Mouse (Mus musculus) embryonic facial prominence, embryonic 15.5 days (tissue): ENCODE measurements at regions not wholly inside any gene's neighbourhood (a gene's known extent, or its start where the extent isn't known, plus 50 kb on each side); places are given as distances from the start of the nearest gene placed in this dataset.

Experiments
- ATAC-seq: fragments of 200-750 bp; cut with Nextera tagmentation; 2 replicates; pipeline ENCODE4 v1.8.0; 2017; ENCODE audit warnings: low read depth, moderate TSS enrichment; ENCODE audit not compliant: insufficient number of reproducible peaks, low FRiP score, low TSS enrichment
- H3K27ac ChIP-seq: fragments of 300-500 bp; sonication (generic); replicated peaks from 2 replicates; pipeline ENCODE4 v1.5.1; 2015; ENCODE audit warnings: mild to moderate bottlenecking, inconsistent platforms
- H3K27me3 ChIP-seq: fragments of 300-500 bp; sonication (generic); 2 replicates; pipeline ENCODE4 v1.6.1; 2015; ENCODE audit warnings: inconsistent platforms
- H3K36me3 ChIP-seq: fragments of 300-500 bp; sonication (generic); 2 replicates; pipeline ENCODE4 v1.6.1; 2015; ENCODE audit warnings: mild to moderate bottlenecking, inconsistent platforms
- H3K4me1 ChIP-seq: fragments of 300-500 bp; sonication (generic); 2 replicates; pipeline ENCODE4 v1.6.1; 2015; ENCODE audit warnings: inconsistent platforms
- H3K4me2 ChIP-seq: fragments of 300-500 bp; sonication (generic); replicated peaks from 2 replicates; pipeline ENCODE4 v1.6.1; 2015; ENCODE audit warnings: mild to moderate bottlenecking, inconsistent platforms
- H3K4me3 ChIP-seq: fragments of 300-500 bp; sonication (generic); replicated peaks from 2 replicates; pipeline ENCODE4 v1.5.1; 2015; ENCODE audit warnings: mild to moderate bottlenecking, inconsistent platforms
- H3K9ac ChIP-seq: fragments of 300-500 bp; sonication (generic); 2 replicates; pipeline ENCODE4 v1.6.1; 2015; ENCODE audit warnings: inconsistent platforms
- H3K9me3 ChIP-seq: fragments of 300-500 bp; sonication (generic); replicated peaks from 2 replicates; pipeline ENCODE4 v1.6.1; 2016; ENCODE audit warnings: inconsistent platforms
- WGBS: fragments of 180-500 bp; shearing (Covaris S2); methylation state at CpG from one replicate; pipeline ENCODE4 v1.1.7; 2015; 5-methylcytosine and 5-hydroxymethylcytosine counted together

- H3K27me3 ChIP-seq = no peaks in the 10 kb centered on the region
- no peak overlapping the region for H3K9ac ChIP-seq
- H3K4me1 ChIP-seq = no peaks in the 10 kb centered on the region
- ATAC-seq = no peak
- no peaks in the 10 kb centered on the region for H3K9me3 ChIP-seq
- no peak overlapping the region for H3K4me2 ChIP-seq
- no peak overlapping the region for H3K27ac ChIP-seq
- H3K36me3 ChIP-seq = no peaks in the 10 kb centered on the region
- 83% methylated on average over 7 of the region's 7 CpGs for WGBS
- no peak overlapping the region for H3K4me3 ChIP-seq
Measured at GRCm38 (mm10) chr13:63659412-63659811, 86.0 kb upstream of the Ptch1 start.

- WGBS = 74% methylated on average over 4 of the region's 4 CpGs
- Histone ChIP-seq H3K4me3 (no peak overlapping the region), H3K27ac (no peak overlapping the region), H3K9ac (no peak overlapping the region), H3K9me3 (no peaks in the 10 kb centered on the region), H3K4me2 (no peak overlapping the region), H3K4me1 (no peaks in the 10 kb centered on the region), H3K36me3 (no peaks in the 10 kb centered on the region), H3K27me3 (no peaks in the 10 kb centered on the region)
- no peak for ATAC-seq
Measured at GRCm38 (mm10) chr13:63660431-63660830, 87.0 kb upstream of the Ptch1 start.

- Histone ChIP-seq H3K9ac (no peak overlapping the region), H3K27ac (no peak overlapping the region), H3K4me3 (no peak overlapping the region), H3K27me3 (no peaks in the 10 kb centered on the region), H3K4me2 (no peak overlapping the region), H3K36me3 (no peaks in the 10 kb centered on the region), H3K4me1 (peaks cover 15% of the 10 kb centered on the region), H3K9me3 (no peaks in the 10 kb centered on the region)
- ATAC-seq = no peak
- 38% methylated on average over 4 of the region's 4 CpGs for WGBS
Measured at GRCm38 (mm10) chr13:63668576-63668975, 95.2 kb upstream of the Ptch1 start.

- H3K4me3 ChIP-seq = no peak overlapping the region
- H3K9me3 ChIP-seq = no peaks in the 10 kb centered on the region
- H3K36me3 ChIP-seq = no peaks in the 10 kb centered on the region
- no peak overlapping the region for H3K9ac ChIP-seq
- no peak overlapping the region for H3K4me2 ChIP-seq
- peaks cover 15% of the 10 kb centered on the region for H3K4me1 ChIP-seq
- H3K27ac ChIP-seq = no peak overlapping the region; the same call in 1 of the 2 replicates
- H3K27me3 ChIP-seq = no peaks in the 10 kb centered on the region
- WGBS = 9% methylated on average over 2 of the region's 2 CpGs
- ATAC-seq = no peak
Measured at GRCm38 (mm10) chr13:63669031-63669430, 95.6 kb upstream of the Ptch1 start.

GRCm38 (mm10) chr13:63672425-63672824 is 99.0 kb upstream of the Ptch1 start:
- H3K27ac ChIP-seq = no peak overlapping the region
- ATAC-seq = no peak
- H3K4me3 ChIP-seq = no peak overlapping the region
- H3K9ac ChIP-seq = no peak overlapping the region
- no peaks in the 10 kb centered on the region for H3K27me3 ChIP-seq
- H3K9me3 ChIP-seq = no peaks in the 10 kb centered on the region
- peaks cover 15% of the 10 kb centered on the region for H3K4me1 ChIP-seq
- H3K36me3 ChIP-seq = no peaks in the 10 kb centered on the region
- H3K4me2 ChIP-seq = no peak overlapping the region
- WGBS = 43% methylated on average over 4 of the region's 4 CpGs

- no peaks in the 10 kb centered on the region for H3K36me3 ChIP-seq
- no peaks in the 10 kb centered on the region for H3K4me1 ChIP-seq
- no peak for ATAC-seq
- H3K9ac ChIP-seq = no peak overlapping the region
- H3K4me2 ChIP-seq = no peak overlapping the region
- no peaks in the 10 kb centered on the region for H3K9me3 ChIP-seq
- no peak overlapping the region for H3K27ac ChIP-seq
- H3K27me3 ChIP-seq = no peaks in the 10 kb centered on the region
- H3K4me3 ChIP-seq = no peak overlapping the region
- 63% methylated on average over 2 of the region's 2 CpGs for WGBS
Measured at GRCm38 (mm10) chr13:63677696-63678095, 104.3 kb upstream of the Ptch1 start.

- H3K9me3 ChIP-seq = no peaks in the 10 kb centered on the region
- no peaks in the 10 kb centered on the region for H3K27me3 ChIP-seq
- no peak for ATAC-seq
- H3K9ac ChIP-seq = no peak overlapping the region
- 81% methylated on average over 10 of the region's 10 CpGs for WGBS
- no peak overlapping the region for H3K4me2 ChIP-seq
- no peaks in the 10 kb centered on the region for H3K36me3 ChIP-seq
- H3K27ac ChIP-seq = no peak overlapping the region
- H3K4me3 ChIP-seq = no peak overlapping the region
- H3K4me1 ChIP-seq = no peaks in the 10 kb centered on the region
Measured at GRCm38 (mm10) chr13:63678265-63679260, 105.2 kb upstream of the Ptch1 start.

- Histone ChIP-seq H3K4me3 (no peak overlapping the region), H3K4me1 (no peaks in the 10 kb centered on the region; the same call in 1 of the 2 replicates), H3K9ac (no peak overlapping the region), H3K36me3 (no peaks in the 10 kb centered on the region), H3K4me2 (no peak overlapping the region), H3K27me3 (no peaks in the 10 kb centered on the region), H3K9me3 (no peaks in the 10 kb centered on the region), H3K27ac (no peak overlapping the region)
- WGBS = 43% methylated on average over 4 of the region's 4 CpGs
- no peak for ATAC-seq
Measured at GRCm38 (mm10) chr13:63682341-63682740, 108.9 kb upstream of the Ptch1 start.

- H3K9me3 ChIP-seq = no peaks in the 10 kb centered on the region
- H3K4me2 ChIP-seq = no peak overlapping the region
- H3K27me3 ChIP-seq = no peaks in the 10 kb centered on the region
- 72% methylated on average over 5 of the region's 5 CpGs for WGBS
- H3K4me3 ChIP-seq = no peak overlapping the region
- H3K4me1 ChIP-seq = peaks cover 3% of the 10 kb centered on the region
- H3K36me3 ChIP-seq = no peaks in the 10 kb centered on the region
- ATAC-seq = no peak
- no peak overlapping the region for H3K27ac ChIP-seq
- no peak overlapping the region for H3K9ac ChIP-seq
Measured at GRCm38 (mm10) chr13:63691974-63692373, 118.6 kb upstream of the Ptch1 start.

- Histone ChIP-seq H3K4me1 (no peaks in the 10 kb centered on the region), H3K36me3 (no peaks in the 10 kb centered on the region), H3K4me2 (no peak overlapping the region), H3K9me3 (no peaks in the 10 kb centered on the region), H3K27me3 (no peaks in the 10 kb centered on the region), H3K27ac (no peak overlapping the region), H3K9ac (no peak overlapping the region), H3K4me3 (no peak overlapping the region)
- 57% methylated on average over 5 of the region's 5 CpGs for WGBS
- peak; percentile 69 for ATAC-seq
Measured at GRCm38 (mm10) chr13:63693636-63694035, 120.2 kb upstream of the Ptch1 start.

GRCm38 (mm10) chr13:63696399-63696798 is 118.6 kb upstream of the Ercc6l2 start:
- ATAC-seq = no peak
- Histone ChIP-seq H3K9ac (no peak overlapping the region), H3K4me1 (peaks cover 15% of the 10 kb centered on the region), H3K27ac (no peak overlapping the region), H3K27me3 (no peaks in the 10 kb centered on the region), H3K9me3 (no peaks in the 10 kb centered on the region), H3K4me3 (no peak overlapping the region), H3K4me2 (no peak overlapping the region), H3K36me3 (no peaks in the 10 kb centered on the region)
- WGBS = 59% methylated on average over 3 of the region's 3 CpGs

- WGBS = 60% methylated on average over 2 of the region's 2 CpGs
- no peak overlapping the region for H3K27ac ChIP-seq
Measured at GRCm38 (mm10) chr13:63699624-63700023, 115.4 kb upstream of the Ercc6l2 start.

More at GRCm38 (mm10) chr13:63699624-63700023, 115.4 kb upstream of the Ercc6l2 start:
- H3K9ac ChIP-seq = no peak overlapping the region
- no peaks in the 10 kb centered on the region for H3K9me3 ChIP-seq
- no peaks in the 10 kb centered on the region for H3K27me3 ChIP-seq
- H3K4me3 ChIP-seq = no peak overlapping the region
- H3K36me3 ChIP-seq = no peaks in the 10 kb centered on the region
- ATAC-seq = no peak
- peaks cover 26% of the 10 kb centered on the region for H3K4me1 ChIP-seq
- no peak overlapping the region for H3K4me2 ChIP-seq
